Mouse (Mus musculus): ENCODE data around the gene Kirrel3.

The Kirrel3 gene

DNA sequence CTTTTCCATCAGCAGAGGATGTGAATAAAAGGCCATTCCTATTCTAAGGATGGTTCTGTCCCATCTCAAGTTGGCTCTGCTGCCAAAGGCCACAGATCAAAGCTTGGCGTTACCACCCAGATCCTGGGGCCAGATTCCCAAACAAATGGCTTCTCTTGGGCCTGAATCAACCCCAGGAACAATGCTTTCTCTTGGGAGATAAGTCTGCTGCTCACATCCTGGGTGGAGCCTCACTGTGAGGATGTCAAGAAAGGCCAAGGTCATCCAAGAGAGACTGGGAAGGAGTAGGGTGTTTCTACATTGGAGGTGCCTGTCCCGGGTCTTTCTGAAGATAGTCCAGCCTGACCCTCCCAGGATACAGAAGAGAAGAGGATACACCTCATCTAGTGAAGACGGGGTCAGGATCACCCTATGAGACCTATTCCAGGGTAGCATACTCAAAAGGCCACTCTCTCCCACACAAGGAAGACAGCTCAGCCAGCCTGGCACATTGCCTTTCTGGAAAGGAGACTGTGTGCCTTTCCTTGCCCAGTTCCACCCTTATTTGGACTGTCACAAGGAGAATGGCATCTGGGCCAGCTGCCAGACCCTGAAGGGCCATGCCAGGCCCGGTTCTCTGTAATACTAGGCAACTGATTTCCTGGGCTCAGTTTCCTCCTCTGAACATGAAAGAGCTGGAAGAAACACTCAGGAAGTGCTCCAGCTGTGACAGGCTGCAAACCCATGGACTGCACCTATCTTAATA lies 507.9 kb downstream of the Kirrel3 start:
- DNase-seq: peak; percentile 91

DNA sequence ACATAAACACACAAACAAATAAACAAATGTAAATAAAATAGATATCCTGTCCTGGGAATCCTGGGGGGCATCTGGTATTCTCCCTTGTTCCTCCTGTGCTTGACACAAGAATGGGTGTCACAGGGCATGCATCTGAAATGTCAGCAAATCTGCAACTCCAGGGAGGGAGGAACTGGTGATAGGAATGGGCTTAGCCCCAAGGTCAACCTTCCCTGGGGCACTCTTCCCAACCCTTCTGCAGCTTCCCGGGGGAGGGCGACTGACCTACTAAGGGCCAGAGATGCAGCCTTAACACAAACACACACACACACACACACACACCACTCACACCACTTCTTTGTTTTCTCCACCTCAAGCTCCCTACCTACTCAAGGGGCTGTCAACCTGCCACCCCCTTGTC lies 509.4 kb downstream of the Kirrel3 start:
- no peak for DNase-seq

DNA sequence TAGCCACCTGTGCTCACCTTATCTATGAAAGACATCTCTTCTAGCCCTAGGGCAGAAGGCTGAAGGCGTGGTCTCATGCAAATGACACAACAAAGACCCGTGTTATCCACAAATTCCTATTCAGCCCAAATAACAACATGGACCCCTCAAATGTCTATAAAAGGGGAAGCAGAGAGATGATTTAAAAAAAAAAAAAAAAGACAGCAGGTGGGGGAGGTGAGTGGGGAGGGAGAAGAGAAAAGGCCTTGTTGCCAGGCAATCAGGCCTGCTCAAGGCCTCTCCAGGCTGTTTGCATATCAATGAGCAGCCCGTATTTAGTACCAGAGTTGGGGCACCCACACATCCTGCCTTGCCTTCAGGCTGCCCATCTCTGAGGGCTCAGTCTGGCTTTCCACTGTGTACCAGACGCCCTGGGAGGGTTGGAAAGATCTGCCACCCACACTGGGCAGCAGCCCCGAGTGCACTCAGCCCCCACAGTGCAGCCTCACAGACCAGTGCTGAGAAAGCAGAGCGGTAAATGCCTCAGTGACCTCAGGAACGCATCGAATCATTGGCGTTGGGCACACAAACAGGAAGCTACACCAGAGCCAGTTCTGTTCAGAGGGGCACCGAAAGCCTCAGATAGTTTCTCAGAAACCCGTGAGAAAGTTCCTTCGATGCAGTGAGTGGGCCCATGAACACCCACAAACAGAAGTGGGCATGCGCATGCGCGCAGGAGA lies 510.1 kb downstream of the Kirrel3 start:
- no peak for DNase-seq

DNA sequence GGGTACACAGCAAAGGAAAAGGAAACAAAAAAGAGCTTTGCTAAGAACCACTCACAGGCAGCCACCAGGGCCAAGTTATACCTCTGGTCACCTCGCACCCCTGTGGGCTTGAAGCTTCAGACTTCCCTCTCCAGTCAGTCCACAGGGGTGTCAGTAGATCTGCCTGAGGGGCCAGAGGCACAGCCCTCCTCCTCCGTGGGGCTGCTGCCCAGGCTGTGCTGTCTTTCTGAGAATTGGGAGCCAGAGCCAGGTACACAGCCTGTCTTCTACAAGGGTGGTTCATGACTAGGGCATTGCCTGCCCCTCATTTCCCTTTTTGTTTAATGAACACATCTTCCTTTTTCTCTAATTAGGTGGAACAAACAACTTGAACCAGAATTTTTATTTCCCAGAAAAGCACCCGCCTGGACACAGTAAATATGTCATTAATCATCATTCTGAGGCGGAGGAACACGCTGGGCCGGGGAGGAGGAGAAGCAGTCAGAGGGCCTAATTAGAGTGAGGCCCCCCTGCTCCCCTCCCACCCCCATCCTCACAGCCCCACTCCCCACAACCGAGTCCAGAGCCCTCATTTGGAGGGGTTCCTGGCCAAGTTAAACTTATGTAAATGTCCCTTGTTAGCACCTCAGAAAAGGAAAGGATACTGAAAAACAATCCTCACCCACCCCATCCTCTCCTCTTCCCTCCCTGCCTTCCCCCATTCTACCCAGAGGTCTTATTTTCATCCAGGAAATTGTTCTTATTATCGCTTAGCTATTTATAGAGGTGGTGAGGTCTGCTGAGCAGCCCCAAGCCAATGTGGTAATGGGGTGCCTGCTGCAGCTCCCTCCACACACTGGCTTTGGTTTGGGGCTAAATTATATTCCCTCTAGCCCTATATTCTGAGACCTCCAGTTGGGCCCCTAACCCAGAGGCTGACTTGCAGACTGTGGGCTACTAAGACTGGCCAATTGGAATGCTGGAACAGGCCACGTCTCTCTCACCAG lies 512.5 kb downstream of the Kirrel3 start:
- DNase-seq: no peak

DNA sequence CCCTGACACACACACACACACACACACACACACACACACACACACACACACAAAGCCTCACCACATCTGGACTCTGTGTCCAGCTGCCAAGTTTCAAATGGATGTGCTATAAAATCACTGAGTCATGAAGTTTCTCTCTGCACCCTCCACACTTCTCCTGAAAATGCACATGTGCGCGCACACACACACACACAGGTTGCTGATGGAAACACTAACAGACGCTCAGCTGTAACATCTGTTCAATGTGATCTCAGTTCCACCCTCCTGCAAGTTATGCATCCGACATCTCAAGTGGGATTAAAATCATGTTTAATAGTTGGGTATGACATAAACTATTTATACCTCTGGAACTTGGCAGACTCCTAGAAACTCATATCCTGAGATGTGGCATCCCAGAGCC lies 518.4 kb downstream of the Kirrel3 start:
- no peak for DNase-seq

DNA sequence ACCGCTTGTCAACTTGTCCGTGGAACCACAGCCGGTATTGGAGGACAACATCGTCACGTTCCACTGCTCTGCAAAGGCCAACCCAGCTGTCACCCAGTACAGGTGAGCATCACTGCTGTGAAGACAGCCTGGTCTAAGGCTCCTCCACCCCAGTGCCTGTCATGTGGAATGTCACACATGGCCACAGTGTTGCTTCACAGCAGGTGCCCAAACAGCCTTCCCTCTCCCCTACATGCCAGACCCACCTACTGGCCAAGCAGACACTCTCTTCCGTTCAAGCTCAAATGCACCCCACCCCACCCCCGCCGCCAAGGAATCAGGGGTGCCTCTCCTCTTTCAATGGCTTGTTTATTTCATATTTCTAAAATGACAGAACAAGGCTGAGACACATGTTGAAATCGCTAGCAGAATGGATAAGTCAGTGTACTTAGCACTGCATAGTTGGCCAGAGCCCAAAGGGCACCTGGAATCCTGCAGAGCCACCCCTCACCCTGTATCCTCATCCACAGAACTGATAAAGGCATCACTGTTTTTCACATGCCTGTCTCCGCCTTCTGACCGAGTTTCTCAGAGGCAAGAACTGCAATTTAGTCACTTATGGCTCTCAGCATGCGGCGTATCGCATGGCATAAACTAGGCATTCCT lies 522.1 kb downstream of the Kirrel3 start:
- no peak for DNase-seq

DNA sequence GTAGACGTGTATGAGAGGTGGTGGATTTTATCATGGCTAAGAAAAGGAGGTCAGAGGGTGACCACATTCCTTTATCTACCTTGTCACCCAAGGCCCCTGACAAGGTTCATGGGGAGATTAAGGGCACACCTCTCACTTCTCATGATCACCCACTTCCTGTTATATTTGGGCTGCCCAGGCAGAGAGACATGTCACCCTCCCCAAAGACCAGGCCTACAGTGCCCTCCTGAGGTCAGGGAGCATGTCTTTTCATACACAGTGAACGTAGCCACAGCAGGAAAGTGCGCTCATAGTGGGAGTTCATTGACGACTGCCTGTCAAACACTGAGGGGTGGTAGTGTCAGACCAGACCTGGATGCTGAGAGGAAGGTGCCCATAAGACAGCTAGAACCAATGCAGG lies 531.1 kb downstream of the Kirrel3 start:
- no peak for DNase-seq

DNA sequence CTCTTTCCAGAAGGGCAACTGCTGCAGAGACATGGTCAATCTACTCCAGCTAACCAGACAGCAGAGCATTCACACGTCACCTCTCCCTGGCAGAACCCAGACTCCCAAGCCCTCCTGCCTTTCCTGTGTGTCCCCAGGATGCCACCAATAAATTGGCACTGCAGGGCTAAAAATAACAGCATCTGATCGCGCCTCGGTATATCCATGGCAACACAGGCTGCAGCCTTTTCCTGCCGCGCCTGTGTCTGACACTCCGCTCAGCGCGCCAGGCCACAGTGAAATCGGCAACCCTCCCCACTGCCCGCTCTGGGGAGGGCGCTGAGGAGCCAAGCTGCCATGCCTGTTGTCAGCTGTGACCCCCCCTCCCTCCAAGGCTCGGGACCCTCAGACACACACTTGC lies 531.9 kb downstream of the Kirrel3 start:
- no peak for DNase-seq

DNA sequence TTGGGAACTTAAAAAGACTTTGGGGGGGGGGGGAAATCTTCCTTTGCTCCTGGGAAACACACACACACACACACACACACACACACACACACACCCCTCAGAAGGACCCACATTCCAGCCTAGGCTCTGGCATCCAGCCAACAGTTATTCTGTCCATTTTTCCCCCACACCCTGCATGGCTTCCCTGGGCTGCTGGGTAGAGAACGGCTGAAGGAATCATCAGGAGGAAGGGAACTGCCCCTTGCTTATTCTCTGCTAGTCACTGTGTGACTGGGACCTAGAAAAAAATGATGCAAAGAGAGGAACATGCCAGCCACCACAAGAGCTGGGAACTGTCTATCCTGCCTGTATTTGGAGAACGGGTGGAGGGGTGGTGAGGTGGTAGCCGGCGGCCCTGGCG lies 532.4 kb downstream of the Kirrel3 start:
- no peak for DNase-seq

DNA sequence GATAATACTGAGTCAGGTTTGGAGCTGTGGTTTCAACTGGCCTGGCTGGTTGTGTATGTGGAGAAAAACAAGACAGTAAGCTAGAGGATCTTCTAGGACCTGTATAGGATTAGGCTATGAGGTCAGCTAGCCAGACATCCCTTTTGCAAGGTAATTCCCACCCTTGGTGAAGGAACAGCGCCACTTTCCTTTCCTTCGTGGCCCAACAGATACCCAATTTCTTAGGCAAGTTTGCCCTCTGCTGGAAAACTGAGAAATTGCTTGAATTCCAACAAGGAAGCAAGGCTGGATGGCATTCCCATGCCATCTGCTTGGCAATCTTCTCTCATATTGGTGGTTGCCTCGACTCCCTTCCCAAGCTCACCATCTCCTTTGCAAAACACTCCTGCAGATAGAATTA lies 533.7 kb downstream of the Kirrel3 start:
- peak; percentile 73 for DNase-seq

DNA sequence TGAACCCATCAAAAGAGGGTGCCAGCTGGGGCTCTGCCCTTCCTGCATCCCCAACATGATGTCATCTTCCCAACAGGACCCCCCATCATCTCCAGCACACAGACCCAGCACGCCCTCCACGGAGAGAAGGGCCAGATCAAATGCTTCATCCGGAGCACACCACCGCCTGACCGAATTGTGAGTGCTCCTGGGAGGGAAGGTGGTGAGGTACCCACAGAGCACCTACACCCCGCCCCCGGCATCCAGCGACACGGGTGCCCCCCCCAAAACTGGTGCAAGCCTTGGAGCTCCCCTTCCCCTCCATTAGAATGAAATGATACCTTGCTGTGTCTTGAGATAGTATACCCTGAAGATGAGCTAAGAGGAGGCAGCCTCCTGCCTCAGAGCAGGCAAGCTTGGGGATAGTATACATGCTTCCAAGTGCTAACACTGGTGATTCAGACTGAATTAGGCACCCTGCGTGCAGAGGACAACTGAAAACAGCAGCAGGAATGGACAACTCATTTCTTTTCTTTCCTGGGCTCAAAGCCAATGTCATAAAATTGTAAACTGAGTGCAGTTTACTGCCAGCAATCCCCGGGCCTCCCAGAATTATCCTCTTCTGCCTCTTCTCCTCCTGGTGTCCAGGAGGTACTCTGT lies 534.4 kb downstream of the Kirrel3 start:
- DNase-seq: no peak

DNA sequence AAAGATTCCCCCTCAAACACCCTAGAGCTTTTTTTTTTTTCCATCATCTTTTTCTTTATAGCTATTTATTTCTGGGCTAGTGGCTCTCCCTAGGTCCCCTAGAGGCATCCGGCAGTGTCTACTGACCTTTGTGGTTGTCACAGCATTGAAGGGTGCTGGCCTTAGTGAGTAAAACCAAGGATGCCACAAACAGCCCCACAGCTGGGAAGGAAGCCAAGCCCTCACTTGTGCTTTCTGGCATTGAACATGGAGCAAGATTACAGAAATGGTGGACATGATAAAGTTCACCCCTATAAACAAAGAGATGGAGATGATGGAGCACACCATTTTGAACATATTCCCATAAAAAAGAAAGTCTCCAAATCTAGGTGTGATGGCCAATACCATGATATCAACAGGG lies 536.0 kb downstream of the Kirrel3 start:
- no peak for DNase-seq

DNA sequence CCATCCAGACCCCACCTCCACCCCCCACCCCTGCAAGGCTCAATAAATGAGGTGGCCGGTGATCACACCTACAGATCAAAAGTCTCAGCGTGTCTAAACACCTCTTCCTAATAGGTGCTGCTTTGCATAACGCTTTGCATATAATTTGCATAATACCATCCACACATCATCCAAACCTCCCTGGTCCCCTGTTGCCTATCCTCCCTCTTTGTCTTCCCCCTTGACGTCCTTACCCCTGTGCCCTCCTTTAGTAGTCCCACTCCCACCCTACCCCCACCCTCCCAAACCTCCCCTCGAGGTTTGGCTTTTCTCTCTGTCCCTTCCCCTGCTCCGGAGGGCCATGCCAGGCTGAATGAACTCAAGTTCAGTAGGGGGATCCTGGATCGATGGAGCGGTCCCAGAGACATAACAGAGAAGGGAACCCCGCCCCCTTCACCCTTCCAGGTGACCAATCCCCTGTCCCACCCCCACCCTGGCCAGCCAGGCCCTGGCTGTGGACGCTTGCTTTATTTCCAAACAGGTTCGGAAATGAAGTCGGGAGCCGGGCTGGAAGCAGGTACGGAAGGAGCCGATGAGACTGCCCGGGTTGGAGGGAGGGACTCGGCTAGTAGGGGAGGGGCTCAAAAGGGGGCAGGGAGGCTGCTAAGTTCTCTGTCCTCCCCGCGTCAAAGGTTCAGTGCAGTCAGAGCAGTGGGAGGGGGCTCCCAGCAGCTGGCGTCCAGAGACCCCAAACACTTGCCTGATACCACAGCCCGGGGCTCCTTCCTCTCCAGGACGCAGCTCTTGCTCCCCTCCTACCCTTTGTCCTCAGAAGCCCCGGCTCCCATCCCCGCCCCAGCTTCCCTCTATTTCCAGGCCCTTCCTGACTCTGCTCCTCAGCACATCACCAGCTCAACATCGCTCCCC lies 539.1 kb downstream of the Kirrel3 start:
- no peak for DNase-seq

DNA sequence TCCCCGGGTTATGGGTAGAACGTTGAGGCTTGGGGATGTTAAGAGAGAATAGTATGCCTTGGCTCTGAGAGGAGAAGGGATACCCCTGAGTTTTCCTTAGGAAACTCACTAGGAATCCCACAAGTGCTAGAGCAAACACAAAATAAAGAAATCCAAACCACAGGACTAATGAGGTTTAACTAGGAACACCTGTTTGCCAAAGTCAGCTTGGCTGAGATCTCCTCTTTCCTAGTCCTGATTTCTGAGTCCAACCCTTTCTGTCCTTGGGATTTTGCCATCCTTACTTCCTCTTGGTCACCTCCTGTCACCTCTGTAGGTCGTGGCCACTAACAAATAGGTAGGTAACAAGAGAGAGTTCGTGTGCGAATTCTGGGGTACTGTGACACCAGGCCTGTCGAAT lies 540.6 kb downstream of the Kirrel3 start:
- no peak for DNase-seq

DNA sequence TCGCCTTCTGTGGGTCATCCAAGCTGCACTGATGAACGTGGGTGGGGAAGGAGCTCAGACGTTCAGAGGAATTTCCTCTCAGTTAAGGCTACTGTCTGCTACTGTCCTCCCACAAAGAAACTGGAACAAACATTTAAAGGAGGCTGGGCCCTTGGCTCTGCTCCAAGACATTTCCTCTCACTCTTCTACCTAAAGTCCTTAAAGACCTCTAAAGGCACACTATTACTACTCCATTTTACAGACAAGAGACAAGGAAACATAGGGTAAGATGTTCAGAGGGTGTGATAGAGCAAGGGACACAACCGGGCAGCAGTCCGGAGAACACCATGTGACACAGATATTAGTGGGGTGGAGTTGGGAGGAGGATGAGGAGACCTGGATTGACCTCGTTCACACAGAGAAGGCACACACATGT lies 541.2 kb downstream of the Kirrel3 start:
- DNase-seq: peak; percentile 31

DNA sequence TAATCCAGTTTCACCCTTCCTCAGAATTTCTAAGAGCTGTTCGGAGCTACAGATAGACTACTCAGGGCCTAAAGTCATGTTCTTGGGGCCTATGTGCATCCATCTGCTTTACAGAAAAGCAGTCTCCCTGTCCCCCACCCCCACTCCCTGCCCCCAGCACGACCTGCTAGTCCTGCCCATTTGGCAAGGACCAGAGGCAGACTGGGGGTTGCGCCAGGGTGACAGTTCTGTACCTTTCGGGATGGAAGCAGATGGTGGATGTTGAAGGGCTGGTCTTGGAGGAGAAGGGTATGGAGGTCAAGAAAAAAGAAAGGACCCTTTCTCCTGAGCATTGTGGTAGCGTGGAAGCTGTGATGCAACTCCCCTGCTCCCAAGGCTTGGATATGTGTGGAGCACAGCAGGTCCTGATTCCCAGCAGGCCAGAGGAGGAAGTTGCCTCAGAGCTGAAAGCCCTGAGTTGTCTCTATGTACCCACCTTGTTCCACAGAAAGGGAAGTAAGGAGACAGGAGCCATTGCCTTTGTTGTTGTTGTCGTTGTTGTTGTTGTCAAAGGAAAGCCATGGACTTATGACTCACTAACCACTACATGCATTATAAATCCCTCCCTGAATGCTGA lies 541.8 kb downstream of the Kirrel3 start:
- DNase-seq: no peak

DNA sequence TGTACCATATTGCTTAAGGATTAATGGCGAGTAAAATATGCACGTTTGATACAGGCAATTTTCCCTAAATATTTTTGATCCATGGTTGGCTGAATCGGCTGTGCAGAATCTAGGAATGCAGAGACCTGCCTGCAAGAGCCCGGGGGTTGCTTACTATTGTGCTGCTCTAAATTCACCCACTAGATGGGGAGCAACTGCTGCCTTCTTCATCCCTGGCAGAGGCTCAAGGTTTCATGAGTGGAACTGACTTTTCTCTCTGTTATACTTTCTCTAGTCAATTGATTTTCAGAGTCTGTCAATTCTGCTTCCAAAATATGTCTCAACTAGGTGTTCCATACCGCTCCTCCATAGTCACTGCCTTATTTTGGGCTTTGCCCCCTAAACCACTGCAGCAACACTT lies 545.1 kb downstream of the Kirrel3 start:
- peak; percentile 61 for DNase-seq

DNA sequence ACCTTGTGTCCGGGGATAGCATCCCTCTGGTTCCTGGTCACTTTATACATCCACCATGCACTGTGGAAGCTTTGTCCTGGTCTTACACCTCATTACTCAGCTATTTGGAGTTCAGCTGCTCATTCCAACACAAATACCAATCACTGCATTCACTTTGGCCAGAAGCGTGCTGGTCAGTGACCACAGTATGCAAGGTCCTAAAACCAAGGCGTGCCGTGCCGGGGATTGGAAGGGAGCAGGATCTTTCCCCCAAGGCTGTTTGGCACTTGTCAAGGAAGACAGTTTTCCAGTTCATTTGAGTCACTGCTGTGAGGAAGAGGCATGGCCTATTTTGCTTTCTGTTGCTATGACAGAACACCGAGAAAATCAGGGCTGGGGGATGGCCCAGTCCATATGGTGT lies 546.8 kb downstream of the Kirrel3 start:
- DNase-seq: peak; percentile 28

DNA sequence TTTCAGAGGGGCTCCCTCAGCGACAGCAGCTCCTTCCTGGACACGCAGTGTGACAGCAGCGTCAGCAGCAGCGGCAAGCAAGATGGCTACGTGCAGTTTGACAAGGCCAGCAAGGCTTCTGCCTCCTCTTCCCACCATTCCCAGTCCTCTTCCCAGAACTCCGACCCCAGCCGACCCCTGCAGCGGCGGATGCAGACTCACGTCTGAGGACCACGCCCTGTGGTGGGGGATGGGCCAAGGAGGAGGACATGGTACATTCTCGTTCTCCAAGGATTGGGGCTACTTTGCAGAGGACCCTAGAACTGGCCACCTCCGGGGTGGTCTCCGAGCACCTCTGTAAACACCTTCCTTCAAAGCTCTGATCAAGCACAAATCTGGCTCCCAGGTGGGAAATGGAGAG lies 549.4 kb downstream of the Kirrel3 start:
- no peak for DNase-seq

DNA sequence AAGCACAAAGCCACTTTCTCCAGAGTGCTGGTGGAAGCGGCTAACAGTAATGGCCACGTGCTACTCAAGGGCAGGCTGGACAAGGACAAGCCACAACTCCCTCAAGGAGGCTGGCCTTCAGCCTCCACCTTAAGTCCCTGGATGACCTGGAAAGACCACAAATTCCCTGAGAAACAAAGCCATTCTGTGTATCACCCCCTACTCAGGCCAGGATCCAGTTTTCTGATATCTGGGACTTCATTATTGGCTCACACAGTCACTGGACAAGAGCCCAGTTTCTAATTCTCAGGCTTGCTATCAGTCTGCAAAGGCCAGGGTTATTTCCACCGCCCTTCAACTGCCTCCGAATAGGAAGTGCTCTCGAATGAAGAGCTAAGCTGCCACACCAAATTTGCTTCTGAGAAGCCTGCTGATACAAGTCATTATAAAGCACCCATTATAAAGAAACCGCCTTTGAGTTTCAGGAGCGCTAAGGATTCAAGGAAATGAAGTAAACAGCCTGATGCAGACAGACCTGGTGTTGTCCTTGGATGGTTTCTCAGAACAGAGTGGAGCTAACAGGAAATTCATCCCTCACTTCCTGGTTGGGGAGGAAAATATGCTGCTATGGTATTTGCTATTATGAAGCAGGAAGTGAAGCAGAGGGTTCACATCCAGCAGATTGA lies 553.4 kb downstream of the Kirrel3 start:
- peak; percentile 58 for DNase-seq
